Mouse (Mus musculus): Measurements from ENCODE around the gene Syt16. TPM values are rescaled to one million over a fixed set of nuclear protein-coding genes. Genes with fewer than 3 reads are reported as not detected.

Syt16 gene
- polyA plus RNA-seq (2015; fragmentation: Nextera tagmentation; extraction: Ambion mirVana) = not detected in 2 replicates

DNA sequence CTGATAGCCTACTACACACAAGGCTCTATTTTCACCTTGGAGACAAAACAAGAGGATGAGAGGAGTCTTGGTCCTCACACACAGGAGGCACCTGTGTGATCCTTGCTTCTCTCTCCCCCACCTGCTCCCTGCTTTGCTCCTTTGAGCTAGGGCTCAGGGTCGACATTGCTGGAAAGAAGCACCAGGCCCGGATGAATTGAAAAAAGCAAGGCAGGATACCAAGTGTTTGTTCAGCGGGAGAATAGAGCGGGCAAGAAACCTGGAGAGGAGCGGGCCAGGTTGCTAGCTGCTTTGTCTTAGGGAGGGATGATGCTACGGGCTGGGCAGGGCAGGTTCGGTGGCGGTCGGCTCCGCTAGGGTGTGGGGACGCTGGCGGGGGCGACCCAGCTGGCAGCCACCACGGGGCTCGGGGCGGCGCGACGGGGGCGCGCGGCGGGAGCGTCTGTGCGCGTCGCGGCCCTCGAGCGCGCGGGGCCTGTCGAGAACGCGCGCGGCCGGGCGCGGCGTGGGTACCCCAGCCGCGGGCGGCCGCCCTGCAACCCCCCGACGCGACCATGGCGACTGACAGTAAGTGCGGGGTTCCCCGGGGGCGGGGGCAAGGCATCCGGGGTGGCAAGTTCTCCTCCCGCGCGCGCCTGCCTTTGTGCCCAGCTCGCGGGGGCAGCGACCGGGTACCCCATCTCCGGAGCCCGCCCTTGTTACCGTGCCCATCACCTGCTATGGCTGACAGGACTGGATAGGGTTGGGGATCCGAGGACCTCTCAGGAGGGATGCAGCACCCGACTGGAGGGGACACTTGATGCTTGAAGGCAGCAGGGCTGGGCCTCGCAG lies at the start of gene Syt16:
TSS of gene Syt16 (plus strand) at position 365 of the 831 bp plus-strand sequence.
- 2% methylated on average over 56 of the region's 67 CpGs for WGBS (ENCODE audit: insufficient replicate concordance)
- peak within 1 kb of the TSS; percentile 64 for H3K4me2 ChIP-seq (ENCODE audit: low read depth, low read length)
- no peak within 1 kb of the TSS for H3K27ac ChIP-seq (ENCODE audit: low read depth)
- H3K4me1 ChIP-seq (ENCODE audit: insufficient read depth) = 0 out of 2 replicates have a peak, but pooled peaks cover 4% of the 10 kb centered on the region
- H3K27me3 ChIP-seq (ENCODE audit: insufficient read depth, low read length) = peaks cover 35% of the 10 kb centered on the region
- DNase-seq (no peak), ATAC-seq (no peak)
- H3K9me3 ChIP-seq (ENCODE audit: low read length) = no peaks in the 10 kb centered on the region
- no peak within 1 kb of the TSS for H3K9ac ChIP-seq (replicated peaks)
- H3K4me3 ChIP-seq (ENCODE audit: low read depth, low read length) = peak within 1 kb of the TSS; percentile 32
- no peaks in the 10 kb centered on the region for H3K36me3 ChIP-seq (replicated peaks; ENCODE audit: insufficient read depth, low read length)
- no peak for TF ChIP-seq CTCF (IDR thresholded peaks at IDR 0.05; ENCODE audit: low read depth)
- TF ChIP-seq EP300 (IDR thresholded peaks at IDR 0.05; ENCODE audit: low read depth) = no peak

DNA sequence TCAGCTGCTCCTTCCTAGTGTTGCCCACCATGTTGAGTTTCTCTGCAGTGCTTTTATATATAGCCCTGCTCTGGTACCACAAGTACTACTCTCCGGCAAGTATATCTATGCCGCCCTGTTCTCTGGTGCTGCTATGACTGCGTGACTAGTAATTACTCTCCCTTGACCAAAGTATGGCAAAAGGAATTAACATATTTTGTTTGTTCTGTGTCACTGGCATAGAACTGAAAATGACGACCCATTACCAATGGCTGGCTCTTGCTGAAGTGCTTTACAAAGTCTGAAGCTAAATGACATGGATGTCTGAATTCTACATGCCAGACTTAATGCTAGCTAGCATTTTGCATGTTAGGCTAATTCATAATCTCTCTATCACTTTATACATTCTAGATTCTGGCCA lies 49.0 kb upstream of the Syt16 start:
- TF ChIP-seq EP300 (IDR thresholded peaks at IDR 0.05; ENCODE audit: low read depth) (no peak), CTCF (IDR thresholded peaks at IDR 0.05; ENCODE audit: low read depth) (no peak)
- H3K4me3 ChIP-seq (ENCODE audit: low read depth, low read length) = no peak overlapping the region
- peaks cover 5% of the 10 kb centered on the region; the same call in 1 of the 2 replicates for H3K4me1 ChIP-seq (ENCODE audit: insufficient read depth)
- no peak for DNase-seq
- no peaks in the 10 kb centered on the region for H3K27me3 ChIP-seq (ENCODE audit: insufficient read depth, low read length)
- H3K36me3 ChIP-seq (replicated peaks; ENCODE audit: insufficient read depth, low read length) = peaks cover 8% of the 10 kb centered on the region
- no peak overlapping the region for H3K27ac ChIP-seq (ENCODE audit: low read depth)
- no peak overlapping the region for H3K9ac ChIP-seq (replicated peaks)
- no peaks in the 10 kb centered on the region for H3K9me3 ChIP-seq (ENCODE audit: low read length)
- WGBS (ENCODE audit: insufficient replicate concordance) = 83% methylated on average over 4 of the region's 4 CpGs
- peak overlapping the region; percentile 66 for H3K4me2 ChIP-seq (ENCODE audit: low read depth, low read length)
- no peak for ATAC-seq

- peaks cover 2% of the 10 kb centered on the region for H3K36me3 ChIP-seq (replicated peaks; ENCODE audit: insufficient read depth, low read length)
- H3K9ac ChIP-seq (replicated peaks) = peak overlapping the region; percentile 23
- H3K4me2 ChIP-seq (ENCODE audit: low read depth, low read length) = peak overlapping the region; percentile 66
- H3K4me3 ChIP-seq (ENCODE audit: low read depth, low read length) = peak overlapping the region; percentile 32
- H3K27me3 ChIP-seq (ENCODE audit: insufficient read depth, low read length) = no peaks in the 10 kb centered on the region
- WGBS (ENCODE audit: insufficient replicate concordance) = 7% methylated on average over 46 of the region's 46 CpGs
- H3K9me3 ChIP-seq (ENCODE audit: low read length) = no peaks in the 10 kb centered on the region
- DNase-seq (peak; percentile 59), ATAC-seq (peak; percentile 78)
- no peak for TF ChIP-seq EP300 (IDR thresholded peaks at IDR 0.05; ENCODE audit: low read depth)
- no peak for TF ChIP-seq CTCF (IDR thresholded peaks at IDR 0.05; ENCODE audit: low read depth)
- no peak overlapping the region for H3K27ac ChIP-seq (ENCODE audit: low read depth)
- peaks cover 9% of the 10 kb centered on the region for H3K4me1 ChIP-seq (ENCODE audit: insufficient read depth)
Observed at GRCm38 (mm10) chr12:73949318-73950058, 48.0 kb upstream of the Syt16 start.

- DNase-seq = peak; percentile 44
- Histone ChIP-seq H3K27me3 (ENCODE audit: insufficient read depth, low read length) (no peaks in the 10 kb centered on the region), H3K9me3 (ENCODE audit: low read length) (no peaks in the 10 kb centered on the region), H3K4me1 (ENCODE audit: insufficient read depth) (peaks cover 9% of the 10 kb centered on the region), H3K9ac (replicated peaks) (peak overlapping the region; percentile 48), H3K36me3 (replicated peaks; ENCODE audit: insufficient read depth, low read length) (no peaks in the 10 kb centered on the region), H3K4me2 (ENCODE audit: low read depth, low read length) (peak overlapping the region; percentile 78), H3K27ac (ENCODE audit: low read depth) (no peak overlapping the region), H3K4me3 (ENCODE audit: low read depth, low read length) (peak overlapping the region; percentile 38)
- TF ChIP-seq CTCF (IDR thresholded peaks at IDR 0.05; ENCODE audit: low read depth) (no peak), EP300 (IDR thresholded peaks at IDR 0.05; ENCODE audit: low read depth) (no peak)
- 10% methylated on average over 15 of the region's 15 CpGs for WGBS (ENCODE audit: insufficient replicate concordance)
- peak; percentile 14; the same call in 1 of the 2 replicates for ATAC-seq
Observed at GRCm38 (mm10) chr12:73952879-73953278, 44.6 kb upstream of the Syt16 start.

- DNase-seq (no peak), ATAC-seq (peak; percentile 66)
- peak overlapping the region; percentile 38 for H3K4me3 ChIP-seq (ENCODE audit: low read depth, low read length)
- H3K27me3 ChIP-seq (ENCODE audit: insufficient read depth, low read length) = no peaks in the 10 kb centered on the region
- peak overlapping the region; percentile 78 for H3K4me2 ChIP-seq (ENCODE audit: low read depth, low read length)
- peak overlapping the region; percentile 48; the same call in 1 of the 2 replicates for H3K9ac ChIP-seq (replicated peaks)
- no peaks in the 10 kb centered on the region for H3K9me3 ChIP-seq (ENCODE audit: low read length)
- no peak overlapping the region for H3K27ac ChIP-seq (ENCODE audit: low read depth)
- 26% methylated on average over 14 of the region's 14 CpGs for WGBS (ENCODE audit: insufficient replicate concordance)
- H3K4me1 ChIP-seq (ENCODE audit: insufficient read depth) = peaks cover 9% of the 10 kb centered on the region
- H3K36me3 ChIP-seq (replicated peaks; ENCODE audit: insufficient read depth, low read length) = no peaks in the 10 kb centered on the region
- TF ChIP-seq EP300 (IDR thresholded peaks at IDR 0.05; ENCODE audit: low read depth) (no peak), CTCF (IDR thresholded peaks at IDR 0.05; ENCODE audit: low read depth) (no peak)
Observed at GRCm38 (mm10) chr12:73953420-73954186, 43.9 kb upstream of the Syt16 start.

Data from liver, postnatal 0 days (tissue).